Mouse (Mus musculus) liver, embryonic 16.5 days (tissue): Measurements from ENCODE around the gene Iqsec3. TPM values are rescaled to one million over a fixed set of nuclear protein-coding genes. Genes with fewer than 3 reads are reported as not detected.

Experiments used
- ATAC-seq: fragments of 200-750 bp; cut with Nextera tagmentation; 2 replicates; pipeline ENCODE4 v1.8.0; 2017; ENCODE audit warnings: low read depth, mild to moderate bottlenecking, moderate number of reproducible peaks, moderate library complexity
- H3K27ac ChIP-seq: fragments of 300-500 bp; sonication (generic); 2 replicates; pipeline ENCODE4 v1.5.1; 2014; ENCODE audit warnings: mild to moderate bottlenecking, low read length
- H3K27me3 ChIP-seq: fragments of 300-500 bp; sonication (generic); 2 replicates; pipeline ENCODE4 v1.6.1; 2014; ENCODE audit warnings: low read depth, low read length, mixed read lengths; ENCODE audit not compliant: control insufficient read depth, insufficient read depth
- H3K36me3 ChIP-seq: fragments of 300-500 bp; sonication (generic); 2 replicates; pipeline ENCODE4 v1.6.1; 2014; ENCODE audit warnings: mild to moderate bottlenecking; ENCODE audit not compliant: control insufficient read depth, insufficient read depth
- H3K4me1 ChIP-seq: fragments of 300-500 bp; sonication (generic); 2 replicates; pipeline ENCODE4 v1.6.1; 2014; ENCODE audit warnings: low read depth, low read length, mixed read lengths; ENCODE audit not compliant: control insufficient read depth
- H3K4me2 ChIP-seq: fragments of 300-500 bp; sonication (generic); 2 replicates; pipeline ENCODE4 v1.6.1; 2014; ENCODE audit warnings: low read depth, low read length, mixed read lengths
- H3K4me3 ChIP-seq: fragments of 300-500 bp; sonication (generic); 2 replicates; pipeline ENCODE4 v1.5.1; 2014; ENCODE audit warnings: low read depth, mild to moderate bottlenecking, low read length
- H3K9ac ChIP-seq: fragments of 300-500 bp; sonication (generic); 2 replicates; pipeline ENCODE4 v1.6.1; 2014; ENCODE audit warnings: low read depth, low read length
- H3K9me3 ChIP-seq: fragments of 300-500 bp; sonication (generic); replicated peaks from 2 replicates; pipeline ENCODE4 v1.6.1; 2016; ENCODE audit warnings: low read length; ENCODE audit not compliant: control insufficient read depth
- WGBS: fragments of 180-500 bp; shearing (Covaris S2); extraction: QIAGEN DNeasy Blood & Tissue Kit; methylation state at CpG from one replicate; pipeline ENCODE4 v1.1.7; 2014; ENCODE audit not compliant: insufficient replicate concordance; 5-methylcytosine and 5-hydroxymethylcytosine counted together
- polyA plus RNA-seq: library from polyadenylated mRNA; unstranded; fragments of >200 nt; fragmentation: Nextera tagmentation; extraction: Ambion mirVana; gene quantifications from 2 replicates; pipeline ENCODE4 v1.2.1, GENCODE M21; 2015

The Iqsec3 gene
- polyA plus RNA-seq: not detected in 2 replicates

GRCm38 (mm10) chr6:121473093-121473821, at the start of gene Iqsec3:
Gene Iqsec3, minus strand, starts transcription at chr6:121473678.
- H3K4me2 ChIP-seq: 0 out of 2 replicates have a peak within 1 kb of the TSS, but pooled peaks have one; percentile 5
- no peaks in the 10 kb centered on the region for H3K4me1 ChIP-seq
- WGBS: under 1% methylated on average over 65 of the region's 65 CpGs
- H3K27ac ChIP-seq: no peak within 1 kb of the TSS
- peak; percentile 53 for ATAC-seq
- no peak within 1 kb of the TSS for H3K9ac ChIP-seq
- peaks cover 18% of the 10 kb centered on the region for H3K27me3 ChIP-seq
- no peaks in the 10 kb centered on the region for H3K36me3 ChIP-seq
- H3K9me3 ChIP-seq: no peaks in the 10 kb centered on the region
- H3K4me3 ChIP-seq: no peak within 1 kb of the TSS

- ATAC-seq: no peak
Observed at GRCm38 (mm10) chr6:121522106-121522705, 48.7 kb upstream of the Iqsec3 start.

DNA sequence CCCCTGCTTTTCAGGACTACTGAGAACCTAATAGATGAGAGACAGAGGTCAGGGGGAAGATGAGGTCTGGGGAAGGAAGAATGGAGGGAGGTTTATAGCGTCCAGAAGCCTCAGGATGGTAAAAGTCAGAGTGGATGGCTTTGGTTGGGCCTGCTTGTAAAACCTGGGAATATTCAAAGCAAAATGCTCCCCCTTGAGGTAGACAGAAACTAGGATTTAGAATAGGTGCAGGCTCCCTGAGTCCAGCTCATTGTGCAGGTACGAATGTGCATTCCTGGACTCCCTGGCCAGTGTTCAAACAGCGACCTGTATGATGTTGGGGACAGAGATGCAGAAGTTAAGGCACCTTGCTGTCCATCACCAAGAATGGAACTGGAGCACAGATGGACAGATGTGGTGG, 47.6 kb upstream of the Iqsec3 start:
- ATAC-seq: no peak
- Histone ChIP-seq H3K4me1 (no peaks in the 10 kb centered on the region), H3K4me2 (no peak overlapping the region), H3K27me3 (no peaks in the 10 kb centered on the region), H3K4me3 (no peak overlapping the region), H3K9me3 (no peaks in the 10 kb centered on the region), H3K27ac (no peak overlapping the region), H3K36me3 (no peaks in the 10 kb centered on the region), H3K9ac (no peak overlapping the region)
- 34% methylated on average over 3 of the region's 3 CpGs for WGBS

More at GRCm38 (mm10) chr6:121522106-121522705, 48.7 kb upstream of the Iqsec3 start:
- Histone ChIP-seq H3K27ac (no peak overlapping the region), H3K9ac (no peak overlapping the region), H3K4me2 (no peak overlapping the region), H3K4me1 (no peaks in the 10 kb centered on the region), H3K27me3 (no peaks in the 10 kb centered on the region), H3K36me3 (no peaks in the 10 kb centered on the region), H3K4me3 (no peak overlapping the region), H3K9me3 (no peaks in the 10 kb centered on the region)
- 60% methylated on average over 5 of the region's 5 CpGs for WGBS

DNA sequence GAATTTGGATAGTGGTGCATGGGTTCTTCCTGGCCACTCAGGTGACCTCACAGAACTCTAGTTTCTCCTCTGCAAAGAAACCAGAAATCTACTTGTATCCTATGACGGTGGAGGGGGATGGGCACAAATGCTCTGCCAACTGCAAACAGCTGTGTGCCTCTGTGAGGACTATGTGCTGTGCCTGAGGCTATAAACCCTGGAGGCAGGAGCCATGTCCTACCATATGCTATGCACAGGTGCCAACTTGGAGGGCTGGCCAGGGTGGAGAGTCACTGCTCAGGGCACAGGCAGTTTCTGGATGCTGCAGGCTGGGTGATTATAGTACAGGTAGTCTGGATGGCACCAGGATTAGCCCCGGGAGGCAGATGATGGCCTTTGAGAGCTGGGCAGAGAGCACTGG, 46.4 kb upstream of the Iqsec3 start:
- Histone ChIP-seq H3K4me1 (no peaks in the 10 kb centered on the region), H3K36me3 (no peaks in the 10 kb centered on the region), H3K9ac (no peak overlapping the region), H3K27me3 (no peaks in the 10 kb centered on the region), H3K9me3 (no peaks in the 10 kb centered on the region), H3K4me3 (no peak overlapping the region), H3K27ac (no peak overlapping the region), H3K4me2 (no peak overlapping the region)
- 48% methylated on average over 2 of the region's 2 CpGs for WGBS
- no peak for ATAC-seq

GRCm38 (mm10) chr6:121519266-121519810, 45.9 kb upstream of the Iqsec3 start:
- no peak overlapping the region for H3K4me3 ChIP-seq
- H3K4me2 ChIP-seq: no peak overlapping the region
- no peak for ATAC-seq
- H3K27ac ChIP-seq: no peak overlapping the region
- H3K9me3 ChIP-seq: no peaks in the 10 kb centered on the region
- H3K36me3 ChIP-seq: no peaks in the 10 kb centered on the region
- H3K27me3 ChIP-seq: no peaks in the 10 kb centered on the region
- no peak overlapping the region for H3K9ac ChIP-seq
- no peaks in the 10 kb centered on the region for H3K4me1 ChIP-seq
- WGBS: 51% methylated on average over 5 of the region's 5 CpGs

GRCm38 (mm10) chr6:121517726-121518125, 44.2 kb upstream of the Iqsec3 start:
- Histone ChIP-seq H3K4me2 (no peak overlapping the region), H3K27me3 (no peaks in the 10 kb centered on the region), H3K9ac (no peak overlapping the region), H3K4me1 (no peaks in the 10 kb centered on the region), H3K4me3 (no peak overlapping the region), H3K27ac (no peak overlapping the region), H3K9me3 (no peaks in the 10 kb centered on the region), H3K36me3 (no peaks in the 10 kb centered on the region)
- no peak for ATAC-seq
- 63% methylated on average over 6 of the region's 6 CpGs for WGBS

GRCm38 (mm10) chr6:121510381-121510780, 36.9 kb upstream of the Iqsec3 start:
- no peak overlapping the region for H3K4me2 ChIP-seq

DNA sequence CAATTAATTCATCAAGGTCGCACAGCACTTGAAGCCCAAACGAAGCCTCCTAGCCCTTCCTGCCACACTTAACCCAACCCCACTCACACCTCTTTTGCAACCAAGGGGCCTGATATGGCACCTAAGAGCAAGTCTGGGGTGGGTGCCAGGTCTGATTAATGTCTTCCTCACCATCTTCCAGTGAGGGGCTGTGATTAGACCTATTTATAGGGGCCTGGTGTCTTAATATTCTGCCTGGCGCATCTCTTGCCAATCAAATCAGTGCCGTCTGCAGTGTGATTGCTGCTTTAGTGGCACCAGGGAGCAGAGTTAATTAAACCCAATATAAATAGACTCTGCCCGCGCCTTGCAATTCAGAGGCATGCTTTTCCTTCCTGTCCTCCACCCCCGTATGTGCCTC, 36.4 kb upstream of the Iqsec3 start:
- H3K4me1 ChIP-seq: no peaks in the 10 kb centered on the region
- H3K4me2 ChIP-seq: no peak overlapping the region
- no peak overlapping the region for H3K4me3 ChIP-seq
- H3K36me3 ChIP-seq: no peaks in the 10 kb centered on the region
- H3K9ac ChIP-seq: no peak overlapping the region
- H3K27ac ChIP-seq: no peak overlapping the region
- 56% methylated on average over 7 of the region's 7 CpGs for WGBS
- no peaks in the 10 kb centered on the region for H3K9me3 ChIP-seq
- H3K27me3 ChIP-seq: no peaks in the 10 kb centered on the region
- no peak for ATAC-seq

More at GRCm38 (mm10) chr6:121510381-121510780, 36.9 kb upstream of the Iqsec3 start:
- Histone ChIP-seq H3K4me3 (no peak overlapping the region), H3K4me1 (no peaks in the 10 kb centered on the region), H3K27me3 (no peaks in the 10 kb centered on the region), H3K27ac (no peak overlapping the region), H3K36me3 (no peaks in the 10 kb centered on the region), H3K9me3 (no peaks in the 10 kb centered on the region), H3K9ac (no peak overlapping the region)
- 61% methylated on average over 3 of the region's 3 CpGs for WGBS
- no peak for ATAC-seq

DNA sequence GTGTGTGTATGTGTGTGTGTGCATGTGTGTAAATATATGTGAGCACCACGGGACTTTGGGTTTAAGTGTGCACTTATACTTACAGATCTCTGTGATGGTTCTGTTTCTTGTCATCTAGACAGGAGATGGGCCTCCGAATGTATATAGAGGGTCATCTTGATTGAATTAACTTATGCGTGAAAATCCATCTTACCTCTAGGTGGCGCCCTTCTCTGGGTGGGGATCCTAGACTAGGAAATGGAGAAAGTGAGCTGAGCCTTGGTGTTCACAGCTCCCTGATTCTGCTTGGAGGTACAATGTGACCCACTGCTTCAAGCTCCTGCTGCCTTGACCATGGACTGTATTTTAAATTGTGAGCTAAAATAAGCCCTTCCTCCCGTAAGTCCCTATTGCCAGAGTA, 34.8 kb upstream of the Iqsec3 start:
- Histone ChIP-seq H3K27me3 (no peaks in the 10 kb centered on the region), H3K36me3 (no peaks in the 10 kb centered on the region), H3K4me1 (no peaks in the 10 kb centered on the region), H3K9ac (no peak overlapping the region), H3K4me2 (no peak overlapping the region), H3K27ac (no peak overlapping the region), H3K4me3 (no peak overlapping the region), H3K9me3 (no peaks in the 10 kb centered on the region)
- WGBS: 54% methylated on average over 5 of the region's 5 CpGs
- ATAC-seq: no peak
